Mouse (Mus musculus): ENCODE results near the gene Abca1. TPM values are rescaled to one million over a fixed set of nuclear protein-coding genes. Genes with fewer than 3 reads are reported as not detected.

Abca1 gene
- polyA plus RNA-seq, 1 experiment: 17.3 TPM

- DNase-seq (ENCODE audit: extremely low spot score in 1 of 2, low spot score in 1 of 2): no peak
These were observed 9.2 kb downstream of the Abca1 start for GRCm38 (mm10) chr4:53150516-53150915.

DNA sequence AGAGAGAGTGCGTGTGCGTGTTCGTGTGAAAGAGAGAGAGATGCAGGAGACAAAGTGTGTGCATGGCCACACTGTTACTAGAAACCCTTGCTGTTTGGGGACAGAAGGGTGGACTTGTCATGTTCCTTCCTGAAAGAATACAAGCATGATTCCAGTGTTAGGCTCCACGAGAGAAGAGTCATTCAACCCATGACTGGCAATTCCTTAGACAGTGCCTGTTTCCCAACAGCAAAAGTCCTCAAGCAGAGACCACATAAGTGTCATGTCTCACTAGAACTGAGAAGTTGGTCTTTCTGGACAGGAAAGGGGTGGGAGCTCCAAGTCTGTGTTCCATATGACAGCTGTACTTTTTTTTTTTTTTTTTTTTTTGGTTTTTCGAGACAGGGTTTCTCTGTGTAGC, 10.1 kb downstream of the Abca1 start:
- DNase-seq (ENCODE audit: extremely low spot score in 1 of 2, low spot score in 1 of 2): no peak

GRCm38 (mm10) chr4:53148817-53149216, 10.9 kb downstream of the Abca1 start:
- no peak for DNase-seq (ENCODE audit: extremely low spot score in 1 of 2, low spot score in 1 of 2)

- DNase-seq (ENCODE audit: extremely low spot score in 1 of 2, low spot score in 1 of 2): no peak
These were observed 12.2 kb downstream of the Abca1 start for GRCm38 (mm10) chr4:53147454-53147853.

DNA sequence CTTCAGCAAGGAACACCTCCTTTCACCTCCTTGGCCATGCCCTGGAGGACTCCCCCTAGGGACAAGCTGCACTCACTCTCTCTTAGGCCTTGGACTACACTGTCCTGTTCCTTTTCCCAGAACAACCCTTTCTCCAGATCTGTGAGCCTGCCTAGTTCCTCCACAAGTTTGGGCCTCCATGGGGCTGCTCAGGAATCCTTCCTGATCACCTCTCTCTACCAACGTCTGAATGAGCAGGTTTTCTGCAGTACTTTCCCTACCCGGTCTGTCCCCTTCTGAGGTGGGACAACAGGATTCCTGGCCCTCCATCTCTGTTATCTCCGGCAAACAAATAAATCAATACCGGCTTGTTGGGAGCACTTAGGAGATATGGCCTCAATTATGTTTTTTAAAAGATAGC, 12.6 kb downstream of the Abca1 start:
- no peak for DNase-seq (ENCODE audit: extremely low spot score in 1 of 2, low spot score in 1 of 2)

- no peak for DNase-seq (ENCODE audit: extremely low spot score in 1 of 2, low spot score in 1 of 2)
These were observed 13.3 kb downstream of the Abca1 start for GRCm38 (mm10) chr4:53146227-53146949.

DNA sequence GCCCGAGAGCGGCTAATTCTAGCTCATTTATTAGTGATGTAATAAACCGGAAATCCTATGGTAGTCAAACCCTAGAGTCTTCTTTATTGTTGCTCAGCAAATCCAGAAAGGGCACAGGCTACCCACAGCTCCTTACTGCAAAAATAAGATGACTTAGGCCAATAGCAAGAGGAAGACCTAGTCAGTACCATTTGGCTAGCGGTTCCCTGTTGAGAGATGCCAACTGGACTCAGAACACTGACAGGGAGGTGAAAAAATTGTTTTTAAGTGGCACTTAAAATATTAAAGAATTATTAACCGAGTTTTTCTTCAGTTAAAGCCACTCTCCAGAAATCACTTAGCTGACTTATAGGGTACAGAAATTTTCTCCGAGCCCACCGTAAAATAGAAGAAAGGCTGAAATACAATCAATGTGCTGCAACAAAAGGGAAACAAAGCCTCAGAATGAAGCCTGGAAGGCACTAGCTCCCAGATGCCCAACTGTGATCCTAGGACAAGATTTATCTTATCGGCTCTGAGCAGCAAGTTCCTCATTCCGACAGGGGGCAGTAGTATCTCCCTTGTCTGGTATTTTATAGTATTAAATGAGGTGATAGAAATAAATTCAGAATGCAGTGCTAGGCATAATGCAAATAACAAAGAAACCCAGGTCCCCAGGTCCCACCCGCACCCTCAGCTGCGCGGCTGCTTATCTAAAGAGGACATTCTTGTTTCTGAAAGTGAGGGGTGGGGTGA, 14.1 kb downstream of the Abca1 start:
- no peak for DNase-seq (ENCODE audit: extremely low spot score in 1 of 2, low spot score in 1 of 2)

DNA sequence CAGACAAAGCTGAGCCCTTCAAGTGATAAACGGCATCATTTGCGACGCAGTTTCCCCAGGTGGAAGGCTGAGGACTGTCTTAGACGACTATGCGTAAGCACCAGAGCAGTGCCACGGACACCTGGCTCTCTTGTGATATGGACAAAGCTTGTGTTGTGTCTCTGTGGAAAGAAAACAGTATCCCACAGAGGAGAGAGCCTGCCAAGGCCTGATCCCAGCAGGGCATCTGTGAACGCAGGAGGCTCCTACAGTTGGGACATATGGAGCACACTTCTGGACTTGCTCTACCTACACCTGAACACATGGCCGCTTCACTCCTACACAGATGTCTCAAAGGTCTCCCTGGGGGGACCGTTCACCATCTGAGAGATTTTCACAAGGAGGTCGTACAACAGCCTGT, 15.1 kb downstream of the Abca1 start:
- DNase-seq (ENCODE audit: extremely low spot score in 1 of 2, low spot score in 1 of 2): no peak

- DNase-seq (ENCODE audit: extremely low spot score in 1 of 2, low spot score in 1 of 2): no peak
These were observed 15.7 kb downstream of the Abca1 start for GRCm38 (mm10) chr4:53144021-53144420.

- DNase-seq (ENCODE audit: extremely low spot score in 1 of 2, low spot score in 1 of 2): no peak
These were observed 19.0 kb downstream of the Abca1 start for GRCm38 (mm10) chr4:53140678-53141077.

GRCm38 (mm10) chr4:53139495-53139894, 20.2 kb downstream of the Abca1 start:
- no peak for DNase-seq (ENCODE audit: extremely low spot score in 1 of 2, low spot score in 1 of 2)

GRCm38 (mm10) chr4:53138974-53139373, 20.7 kb downstream of the Abca1 start:
- no peak for DNase-seq (ENCODE audit: extremely low spot score in 1 of 2, low spot score in 1 of 2)

DNA sequence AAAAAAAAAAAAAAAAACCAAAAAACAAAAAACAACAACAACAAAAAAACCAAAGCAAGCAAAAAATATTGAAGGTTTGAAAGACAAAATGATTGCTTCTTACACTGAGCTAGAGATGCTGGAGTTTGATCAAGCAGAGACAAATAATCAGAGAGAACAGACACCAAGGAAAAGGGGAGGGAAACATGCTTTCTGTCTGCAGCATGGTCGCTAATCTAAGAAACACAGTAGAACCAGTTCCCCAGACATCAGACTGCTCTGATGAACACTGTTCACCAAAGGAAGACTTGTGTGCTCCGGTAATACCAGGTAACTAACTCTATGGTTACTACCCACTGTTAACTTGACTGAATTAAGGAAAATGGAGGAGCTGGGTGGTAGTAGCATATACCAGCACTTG, 22.6 kb downstream of the Abca1 start:
- DNase-seq (ENCODE audit: extremely low spot score in 1 of 2, low spot score in 1 of 2): no peak

DNA sequence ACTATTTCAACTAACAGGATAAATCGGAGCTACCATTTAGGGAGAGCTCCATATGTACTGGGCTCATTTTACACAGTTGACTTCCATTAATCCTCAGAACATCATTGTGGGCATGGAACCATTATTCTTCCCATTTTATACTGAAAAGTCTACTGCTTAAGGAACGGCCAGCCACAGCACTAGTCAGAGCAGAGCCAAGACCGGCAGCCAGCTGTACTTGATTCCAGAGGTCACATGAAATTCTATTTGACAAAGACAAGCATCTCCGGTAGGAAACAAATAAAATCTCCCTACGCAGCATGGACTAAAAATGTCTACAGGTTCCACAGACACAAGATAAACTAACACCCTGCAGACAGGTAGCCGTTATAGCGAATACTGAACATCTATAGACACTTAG, 24.9 kb downstream of the Abca1 start:
- DNase-seq (ENCODE audit: extremely low spot score in 1 of 2, low spot score in 1 of 2): no peak

DNA sequence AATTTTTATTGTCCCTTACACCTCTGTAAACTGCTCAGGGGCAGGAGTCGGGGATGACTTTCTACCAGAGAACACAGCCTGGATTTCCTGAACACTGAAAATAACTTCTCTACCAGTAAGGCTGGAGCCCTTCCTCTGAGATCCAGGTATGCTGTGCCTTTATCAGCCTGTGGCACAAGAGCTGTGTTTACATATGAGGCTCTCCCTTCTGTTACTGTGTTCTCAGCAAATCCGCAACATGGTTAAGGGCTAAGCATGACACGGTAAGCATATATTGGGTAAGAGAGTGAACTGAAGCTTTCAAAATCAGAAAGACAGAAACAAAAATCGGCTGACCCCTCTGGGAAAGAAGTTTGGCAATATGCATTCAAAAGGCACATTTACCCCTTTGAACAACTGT, 25.7 kb downstream of the Abca1 start:
- no peak for DNase-seq (ENCODE audit: extremely low spot score in 1 of 2, low spot score in 1 of 2)

DNA sequence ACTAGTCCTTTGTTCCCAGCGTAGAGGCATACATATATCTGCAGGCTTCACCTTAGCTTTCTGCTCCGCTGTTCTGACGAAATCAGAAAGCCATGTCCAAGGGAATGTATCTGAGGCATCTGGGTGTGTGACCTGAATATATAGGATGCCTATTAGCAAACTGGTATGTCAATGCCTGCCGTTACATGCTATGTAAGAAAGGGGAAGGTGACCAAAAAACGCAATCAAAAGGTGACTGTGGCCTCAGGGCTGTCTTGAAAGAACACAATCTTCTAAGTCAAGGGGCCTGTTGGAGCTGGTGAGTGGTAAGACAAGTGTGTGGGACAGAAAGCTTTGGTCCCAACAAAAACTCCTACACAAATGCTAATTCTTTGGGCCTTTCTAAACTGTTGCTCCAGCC, 28.2 kb downstream of the Abca1 start:
- no peak for DNase-seq (ENCODE audit: extremely low spot score in 1 of 2, low spot score in 1 of 2)

GRCm38 (mm10) chr4:53130622-53131517, 28.8 kb downstream of the Abca1 start:
- no peak for DNase-seq (ENCODE audit: extremely low spot score in 1 of 2, low spot score in 1 of 2)

DNA sequence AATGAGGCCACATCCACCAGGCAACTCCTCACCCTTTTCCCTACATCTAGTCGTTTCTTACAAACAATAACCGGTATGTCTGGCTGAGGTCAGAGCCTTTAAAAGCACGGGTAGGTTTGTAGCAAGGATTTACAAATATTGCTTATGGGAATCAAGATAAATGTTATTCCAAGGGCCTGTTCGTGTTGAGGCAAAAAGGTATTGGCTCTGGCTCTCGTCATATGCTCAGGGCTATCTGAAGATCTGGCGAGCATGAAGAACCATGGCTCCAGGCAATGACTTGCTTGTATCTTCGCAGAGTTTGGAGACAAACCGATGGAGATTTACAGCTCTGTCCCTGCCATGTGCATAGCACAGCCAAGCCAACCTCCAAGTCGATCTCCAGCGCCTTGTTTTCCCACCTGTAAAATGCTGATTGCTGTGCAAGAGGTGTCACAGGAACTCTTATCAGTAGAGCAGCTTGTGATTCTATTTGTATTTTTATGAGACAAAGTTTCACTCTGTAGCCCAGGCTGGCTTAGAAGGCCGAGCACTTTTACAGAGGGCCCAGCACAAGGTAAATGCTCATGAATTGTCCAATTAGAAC, 29.9 kb downstream of the Abca1 start:
- DNase-seq (ENCODE audit: extremely low spot score in 1 of 2, low spot score in 1 of 2): no peak

DNA sequence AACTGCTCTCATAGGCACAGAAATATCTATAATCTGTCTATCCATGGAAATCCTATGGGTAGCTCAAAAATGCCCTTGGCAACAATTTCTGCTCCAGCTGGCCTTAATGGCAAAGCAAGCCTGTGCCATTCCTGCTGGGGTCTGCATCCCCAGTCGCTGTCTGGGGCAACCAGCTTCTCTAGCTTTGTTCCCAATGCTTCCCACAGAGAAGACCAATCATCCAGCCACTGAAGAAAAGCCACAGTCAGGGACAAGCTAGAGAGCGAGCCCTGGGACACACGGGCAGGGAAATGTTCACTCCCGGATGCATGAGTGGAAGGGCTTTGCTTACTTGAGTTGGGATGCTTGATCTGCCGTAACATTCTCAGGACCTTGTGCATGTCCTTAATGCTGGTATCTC, 32.4 kb downstream of the Abca1 start:
- no peak for DNase-seq (ENCODE audit: extremely low spot score in 1 of 2, low spot score in 1 of 2)

DNA sequence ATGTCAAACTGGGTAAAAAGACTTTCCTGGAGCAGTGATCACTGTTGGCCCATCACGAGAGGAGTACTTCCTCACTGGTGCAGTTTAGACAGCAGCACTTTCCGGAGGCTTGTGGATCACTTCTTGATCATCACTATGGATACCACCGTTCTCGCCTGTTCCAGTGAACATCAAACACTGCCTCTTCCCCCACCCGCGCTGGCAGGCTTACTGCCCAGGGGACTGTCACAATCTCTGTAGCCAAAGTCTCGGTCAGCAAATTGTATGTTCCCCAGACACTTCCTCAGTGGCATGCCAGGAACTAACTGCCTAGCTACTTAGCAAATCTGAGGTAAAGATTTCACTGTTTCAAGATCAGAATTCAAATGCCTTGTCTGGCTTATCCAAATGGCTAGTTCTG, 32.9 kb downstream of the Abca1 start:
- no peak for DNase-seq (ENCODE audit: extremely low spot score in 1 of 2, low spot score in 1 of 2)

Measured in frontal cortex, adult 2 months (tissue).